Mouse (Mus musculus): Measurements from ENCODE around the gene Col9a1.

Col9a1 gene

DNA sequence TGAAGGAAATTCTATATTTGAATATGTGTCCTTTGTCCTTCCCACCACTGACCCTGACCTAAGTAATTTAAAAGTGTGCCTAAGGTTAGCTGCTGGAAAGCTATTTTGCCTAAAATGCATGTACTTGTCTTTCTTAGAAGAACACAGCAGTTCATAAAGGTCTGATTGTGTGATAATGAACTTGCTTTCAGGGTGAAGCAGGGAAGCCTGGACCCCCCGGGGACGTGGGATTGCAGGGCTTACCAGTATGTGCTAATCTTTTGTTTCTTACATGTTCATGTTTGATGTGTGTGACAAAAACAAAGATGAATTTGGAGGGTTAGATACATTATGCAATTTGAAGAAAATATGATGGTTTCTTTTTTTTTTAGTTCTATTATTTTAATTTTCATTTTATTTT, 44.8 kb downstream of the Col9a1 start:
- no peak for DNase-seq (ENCODE audit: low read depth, low spot score)

DNA sequence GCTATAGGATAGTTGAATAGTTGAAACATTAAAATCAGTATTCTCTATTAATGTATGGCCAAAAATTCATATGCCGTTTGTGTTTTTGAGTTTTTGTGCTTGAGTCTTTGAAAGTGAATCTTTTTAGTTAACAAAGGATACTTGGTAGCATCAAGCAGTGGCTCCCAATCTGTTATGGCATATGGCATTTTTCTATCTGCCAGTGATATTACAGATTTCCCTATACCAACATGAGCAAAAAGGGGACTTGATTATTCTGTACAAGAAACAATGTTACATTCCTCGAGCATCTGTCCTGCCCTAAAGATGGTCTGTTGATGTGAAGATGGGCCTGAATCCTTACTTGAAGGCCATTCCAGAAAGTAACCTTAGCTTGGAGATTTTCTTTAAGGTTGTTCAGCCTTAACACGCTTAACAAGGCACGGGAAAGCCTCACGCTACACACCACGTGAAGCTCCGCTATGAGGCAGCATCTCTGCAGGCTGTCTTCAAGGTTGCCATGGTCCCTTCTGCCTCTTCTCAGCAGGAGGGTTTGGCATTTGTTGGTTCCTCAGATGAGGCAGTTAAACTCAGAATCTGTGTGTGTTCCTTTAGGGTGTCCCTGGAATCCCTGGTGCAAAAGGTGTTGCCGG, 45.7 kb downstream of the Col9a1 start:
- no peak for DNase-seq (ENCODE audit: low read depth, low spot score)

DNA sequence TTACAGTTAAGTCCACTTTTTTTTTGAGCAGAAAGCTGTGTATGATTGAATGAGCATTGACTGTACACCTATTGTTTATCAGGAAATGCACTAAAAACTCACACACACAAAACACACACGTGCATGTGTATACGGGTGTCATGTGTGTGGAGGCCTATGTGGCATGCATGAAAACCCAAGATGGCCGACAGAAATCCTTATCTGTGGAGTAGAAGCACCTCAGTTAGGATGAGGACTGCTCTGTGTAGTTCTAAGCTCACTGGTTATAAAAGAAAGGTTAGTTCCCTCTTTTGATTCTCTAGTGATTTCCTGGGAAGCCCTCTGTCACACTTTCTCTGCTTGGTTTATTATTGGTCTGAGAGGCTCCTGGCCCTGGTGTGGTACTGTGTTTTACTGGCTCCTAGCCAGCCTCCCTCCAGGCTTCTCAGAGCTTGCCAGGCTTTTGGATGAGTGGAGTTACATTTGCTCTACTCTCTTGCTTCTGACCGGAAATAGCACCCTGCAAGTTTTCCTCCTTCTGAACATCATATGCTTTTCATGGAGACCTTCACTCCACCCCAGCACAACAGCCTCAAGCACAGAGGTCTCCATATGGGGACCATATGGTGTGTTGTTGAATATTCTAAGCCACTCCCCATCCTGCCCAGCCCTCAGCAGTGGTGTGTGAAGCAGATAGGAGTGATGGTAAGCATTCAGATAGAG, 48.6 kb downstream of the Col9a1 start:
- no peak for DNase-seq (ENCODE audit: low read depth, low spot score)

DNA sequence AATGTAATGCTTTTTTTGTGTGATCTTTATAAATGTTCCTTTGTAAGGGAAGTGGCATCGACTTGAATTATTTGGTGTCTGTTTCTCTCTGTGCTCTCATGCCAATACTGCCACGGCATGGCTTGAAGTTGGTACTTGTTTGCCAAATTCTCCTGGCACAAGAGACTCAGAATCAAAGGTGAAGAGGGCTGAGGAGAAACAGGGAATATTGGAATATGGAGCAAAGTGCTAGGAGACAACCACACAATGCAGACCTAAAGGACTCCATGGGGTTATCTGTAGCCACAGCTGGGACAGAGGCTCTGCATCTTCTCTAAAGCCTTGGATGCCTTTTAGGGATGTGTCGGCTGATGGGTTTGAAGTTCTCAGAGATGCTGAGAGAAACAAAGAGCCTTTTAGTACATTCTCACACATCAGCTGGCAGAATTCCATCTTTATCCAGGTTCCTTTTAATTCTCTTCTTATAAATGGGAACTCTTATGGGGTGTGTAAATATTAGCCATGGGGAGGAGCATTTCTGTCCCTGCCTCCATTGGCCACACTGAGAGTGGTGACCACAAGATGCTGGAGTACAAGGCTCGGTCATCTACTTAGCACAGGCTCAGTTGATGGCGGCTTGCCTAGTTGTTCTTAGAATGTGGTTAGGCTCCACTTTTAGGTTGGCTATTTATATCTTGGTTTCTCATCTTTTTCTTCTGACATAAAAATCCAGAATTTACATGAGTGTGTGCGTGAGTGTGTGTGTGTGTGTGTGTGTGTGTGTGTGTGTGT, 49.7 kb downstream of the Col9a1 start:
- DNase-seq (ENCODE audit: low read depth, low spot score) = no peak

DNA sequence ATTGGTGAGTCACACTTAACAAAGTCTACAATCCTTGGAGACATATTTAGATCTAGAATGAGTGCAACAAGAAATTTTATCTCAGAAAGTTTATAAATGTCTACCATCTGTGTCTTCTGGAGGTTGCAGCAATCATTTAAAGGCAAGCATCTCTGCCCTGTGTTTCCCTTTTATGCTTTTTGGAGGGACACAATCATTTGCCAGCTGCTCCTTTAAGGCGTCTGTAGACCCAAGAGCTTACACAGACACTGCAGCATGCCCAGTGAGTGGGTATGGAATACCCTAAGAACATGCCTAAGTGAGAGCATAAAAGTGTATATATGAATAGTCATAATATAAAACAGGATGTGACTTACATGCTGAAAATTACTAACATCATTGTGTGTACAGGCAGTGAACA, 52.1 kb downstream of the Col9a1 start:
- no peak for DNase-seq (ENCODE audit: low read depth, low spot score)

DNA sequence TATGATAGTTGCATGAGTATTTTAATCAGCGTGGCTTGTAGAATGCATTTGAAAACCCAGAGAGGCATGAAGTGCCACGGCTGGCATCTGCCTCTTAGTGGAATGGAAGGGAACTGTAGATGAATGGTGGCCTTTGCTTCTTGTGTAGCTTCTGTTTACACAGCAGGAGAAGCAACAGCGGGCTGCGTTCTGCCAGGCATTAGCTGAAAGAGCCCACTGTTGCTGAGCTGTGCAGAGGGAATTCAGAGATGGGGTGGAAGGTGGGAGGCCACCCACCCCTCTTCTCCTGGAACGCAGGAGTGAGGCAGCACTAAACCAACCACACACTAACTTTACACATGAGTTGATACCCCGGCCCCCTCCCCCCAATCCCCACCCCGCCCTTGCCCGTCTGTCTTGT, 53.0 kb downstream of the Col9a1 start:
- DNase-seq (ENCODE audit: low read depth, low spot score) = no peak

DNA sequence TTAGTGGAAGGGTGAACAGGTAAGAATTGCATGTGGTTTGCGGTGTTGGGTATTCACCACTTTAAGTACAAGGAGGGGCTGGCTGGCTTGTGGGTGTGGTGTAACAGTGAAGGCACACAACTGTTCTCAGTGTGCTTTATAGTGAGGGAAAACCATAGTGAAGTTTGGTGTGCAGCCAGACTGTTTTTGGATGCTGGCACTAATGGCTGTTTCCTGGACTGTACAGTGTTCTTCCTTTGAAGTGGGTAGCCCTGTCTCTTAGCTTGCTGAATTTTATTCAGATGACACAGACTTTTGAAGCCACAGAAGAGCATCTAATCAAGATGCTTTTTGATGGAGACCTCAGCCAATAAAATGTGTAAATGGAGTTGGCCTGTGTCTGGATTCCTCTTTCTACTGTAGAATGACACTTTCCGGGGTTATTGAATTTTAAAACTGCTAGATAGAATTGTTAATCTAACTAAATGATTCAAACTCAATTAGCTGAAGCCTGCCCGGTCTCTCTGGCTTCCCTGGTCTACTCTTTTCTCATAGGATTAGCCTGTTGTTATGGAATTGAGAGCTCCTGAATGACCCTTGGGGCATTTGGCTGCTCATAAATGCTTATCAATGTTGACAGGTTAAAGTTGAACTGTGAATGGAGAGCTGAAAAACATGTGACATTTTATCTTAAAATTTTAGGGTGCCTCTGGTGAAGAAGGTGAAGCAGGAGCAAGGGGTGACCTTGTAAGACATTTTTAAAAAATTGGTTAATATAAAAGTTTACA, 54.3 kb downstream of the Col9a1 start:
- DNase-seq (ENCODE audit: low read depth, low spot score) = no peak

DNA sequence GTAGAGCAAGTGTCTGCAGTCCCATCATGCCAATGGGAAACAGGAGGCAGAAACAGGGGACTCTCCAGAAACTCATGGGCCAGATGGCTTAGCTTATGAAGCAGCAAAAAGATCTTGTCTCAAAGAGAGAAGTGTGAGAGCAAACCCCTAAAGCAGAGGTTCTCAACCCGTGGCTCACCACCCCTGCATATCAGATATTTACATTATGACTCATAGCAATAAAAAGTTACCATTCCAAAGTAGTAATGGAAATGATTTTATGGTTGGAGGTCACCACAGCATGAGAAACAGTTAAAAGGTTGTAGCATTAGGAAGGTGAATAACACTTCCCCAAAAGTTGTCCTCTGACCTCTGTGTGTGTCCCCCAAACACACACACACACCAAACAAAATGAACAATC, 58.9 kb downstream of the Col9a1 start:
- DNase-seq (ENCODE audit: low read depth, low spot score) = no peak

DNA sequence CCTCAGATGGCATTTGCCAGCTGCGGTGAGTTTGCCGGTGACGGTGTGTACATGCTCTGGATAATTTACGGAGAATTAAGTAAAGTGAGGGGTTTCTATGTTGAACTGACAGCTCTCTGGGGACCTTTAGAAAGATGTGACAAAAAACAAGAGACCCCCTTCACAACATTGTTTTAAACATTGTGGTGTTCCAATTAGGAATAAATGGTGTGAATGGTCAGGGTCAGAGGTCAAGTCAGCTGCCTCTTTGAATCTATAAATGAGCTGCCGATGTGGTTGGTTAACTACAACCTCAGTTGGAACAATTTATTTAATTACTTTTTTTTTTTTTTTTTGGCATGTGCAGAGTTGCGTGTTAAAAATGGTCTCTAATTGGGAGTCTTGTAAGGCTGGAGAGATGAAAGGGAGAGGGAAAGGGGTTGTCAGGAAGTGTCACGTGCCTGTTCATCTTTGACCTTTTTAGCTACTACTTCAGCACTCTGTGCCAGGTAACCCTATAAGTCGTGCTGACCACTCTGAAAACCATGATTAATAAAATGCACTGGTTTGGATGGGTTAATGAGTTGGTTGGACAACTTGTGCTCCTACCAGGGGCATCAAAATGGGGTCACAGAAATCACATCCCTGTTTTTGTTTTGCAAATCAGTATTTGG, 62.8 kb downstream of the Col9a1 start:
- no peak for DNase-seq (ENCODE audit: low read depth, low spot score)

DNA sequence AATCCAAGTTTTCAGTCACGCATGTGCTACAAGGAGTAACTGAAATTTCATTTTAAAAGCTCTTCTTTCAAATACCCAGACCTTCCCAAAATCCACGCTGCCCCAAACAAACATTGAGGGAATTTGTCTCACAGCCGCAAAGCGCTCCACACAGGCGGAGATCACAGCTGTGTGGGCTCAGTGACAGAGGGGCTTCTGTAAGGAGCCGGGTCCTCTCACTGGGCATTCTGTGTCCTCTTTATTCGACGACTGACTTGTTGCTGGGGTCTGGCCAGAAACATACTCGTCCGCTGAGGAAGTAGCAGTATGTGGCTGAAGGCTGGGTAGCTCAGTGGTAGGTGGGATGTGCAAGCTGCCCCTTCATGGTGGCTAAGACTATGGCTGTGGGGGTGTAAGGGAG, 67.5 kb downstream of the Col9a1 start:
- no peak for DNase-seq (ENCODE audit: low read depth, low spot score)

DNA sequence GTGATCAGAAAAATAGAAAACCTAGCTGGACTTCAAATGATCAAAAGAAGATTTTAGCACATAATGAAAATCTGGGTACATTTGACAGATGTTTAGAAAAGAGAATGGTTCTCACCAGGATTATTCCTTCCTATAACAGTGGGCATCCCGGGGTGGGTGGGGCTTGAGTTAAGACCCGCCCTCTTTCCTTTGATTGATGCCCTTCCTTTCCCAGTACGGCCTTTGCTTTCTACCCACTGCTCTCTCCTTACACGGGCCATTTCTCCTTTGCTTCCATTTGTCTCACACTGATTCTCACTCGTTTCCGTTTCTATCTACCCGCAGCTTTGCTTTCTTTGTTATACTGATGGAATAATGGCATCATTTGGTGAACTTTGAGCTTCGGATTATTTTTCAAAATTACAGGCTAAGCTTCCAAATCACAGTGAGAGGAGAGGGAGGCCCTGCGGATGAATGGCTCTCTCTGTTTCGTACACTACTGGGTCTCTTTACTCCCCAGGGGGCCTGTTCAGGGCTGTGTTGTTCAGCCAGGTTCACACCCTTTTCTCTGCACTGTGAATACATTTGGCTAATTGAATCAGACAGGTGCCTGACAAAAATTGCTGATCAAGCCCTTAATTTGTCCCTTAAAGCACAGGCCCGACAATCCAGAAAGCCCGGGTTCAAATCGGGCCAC, 68.4 kb downstream of the Col9a1 start:
- DNase-seq (ENCODE audit: low read depth, low spot score) = no peak

DNA sequence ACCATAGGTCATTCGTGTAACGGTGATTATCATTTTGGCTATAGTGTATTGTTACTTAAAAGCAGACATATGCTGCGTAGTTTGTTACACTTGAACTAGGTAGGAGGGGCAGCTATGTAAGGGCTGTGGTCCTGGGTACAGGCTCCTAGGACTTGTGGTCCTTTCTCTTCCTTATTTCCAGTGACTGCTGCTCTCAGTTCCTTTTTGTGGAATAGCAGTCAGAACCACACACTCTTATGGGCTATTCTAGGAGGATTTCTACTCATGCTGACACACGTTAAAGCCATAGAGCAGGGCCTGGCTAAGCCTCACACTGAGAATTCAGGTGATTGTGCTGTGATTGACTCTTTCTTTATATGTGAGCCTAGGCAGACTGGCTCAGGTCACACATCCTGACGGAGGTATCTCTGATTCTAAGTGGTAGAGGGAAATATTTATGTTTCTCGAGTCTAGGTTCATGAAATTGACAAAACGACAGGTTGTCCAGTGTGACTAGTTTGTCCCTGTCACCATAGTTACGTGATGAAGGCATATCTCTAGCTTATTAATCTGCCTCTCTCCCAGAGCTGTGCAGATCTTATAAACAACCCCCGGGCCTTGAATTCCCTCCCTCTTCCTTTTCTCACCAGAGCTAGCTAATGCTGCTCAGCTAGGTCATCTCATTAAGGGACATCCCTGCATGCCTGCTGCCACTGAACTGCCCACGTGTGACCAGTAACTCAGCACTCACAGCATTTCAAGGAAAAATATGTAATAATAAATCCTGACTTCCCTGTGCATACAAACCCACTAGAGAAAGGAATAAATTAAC, 71.1 kb downstream of the Col9a1 start:
- no peak for DNase-seq (ENCODE audit: low read depth, low spot score)

DNA sequence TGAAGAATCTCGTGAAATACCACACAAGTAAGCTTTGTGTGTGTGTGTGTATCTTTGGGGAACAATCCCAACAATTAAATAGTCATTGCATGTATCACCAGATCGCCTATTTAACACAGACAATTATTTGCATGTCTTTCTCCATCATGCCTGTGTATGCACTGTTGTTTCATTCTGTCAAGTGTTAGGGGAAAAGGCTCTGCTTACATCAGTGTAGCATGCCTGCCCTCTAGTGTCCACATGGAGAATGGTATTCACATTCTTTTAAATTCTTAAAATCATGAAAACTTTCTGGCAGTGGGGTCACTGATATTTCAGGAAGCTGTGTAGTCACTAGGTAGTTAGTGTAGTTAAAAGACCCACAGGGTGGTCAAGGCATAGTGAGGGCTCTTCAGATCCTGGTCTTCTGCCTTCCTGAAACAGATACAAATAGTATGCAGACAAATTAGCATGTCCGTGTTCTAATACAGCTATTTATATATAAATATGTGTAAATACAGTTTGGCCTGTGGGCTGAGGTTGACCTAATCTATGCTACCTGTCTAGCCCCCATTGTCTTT, 71.8 kb downstream of the Col9a1 start:
- no peak for DNase-seq (ENCODE audit: low read depth, low spot score)

DNA sequence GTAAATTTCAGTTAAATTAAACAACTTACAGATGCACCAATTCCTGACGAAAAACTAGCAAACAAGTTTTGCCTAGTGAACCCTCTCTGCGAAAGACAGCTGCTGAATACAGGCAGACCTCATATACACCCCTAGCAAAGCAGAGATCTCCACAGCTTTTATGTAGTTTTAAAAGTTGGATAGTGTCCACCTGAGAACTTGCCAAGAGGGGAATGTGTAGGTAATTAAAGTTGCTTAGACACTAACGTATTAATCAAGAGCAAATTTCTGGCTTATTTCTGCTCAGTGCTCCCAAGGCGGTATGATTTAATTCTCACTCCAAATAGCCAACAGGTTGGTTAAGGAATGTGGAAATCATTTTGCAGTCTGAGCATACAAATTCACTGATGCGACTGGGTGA, 80.6 kb downstream of the Col9a1 start:
- DNase-seq (ENCODE audit: low read depth, low spot score) = no peak

DNA sequence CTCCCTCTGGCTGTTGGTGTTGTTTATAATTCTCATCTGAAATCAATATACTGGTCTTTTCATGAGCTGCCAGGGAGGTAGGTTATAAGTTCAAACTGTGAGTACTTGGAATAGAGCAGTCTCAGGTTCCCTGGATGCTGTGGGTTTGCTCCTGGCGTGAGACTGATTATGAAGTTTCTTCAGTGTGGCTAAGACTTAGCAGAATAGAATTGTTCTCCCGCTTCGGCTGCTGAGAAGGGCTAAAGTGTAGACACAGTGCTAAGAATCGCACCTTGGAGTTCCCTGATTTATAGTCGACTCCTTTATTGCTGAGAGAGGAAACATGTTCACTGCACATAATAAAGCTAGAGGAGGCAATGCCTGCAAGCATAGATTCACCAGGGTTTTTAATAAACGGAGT, 82.0 kb downstream of the Col9a1 start:
- no peak for DNase-seq (ENCODE audit: low read depth, low spot score)

DNA sequence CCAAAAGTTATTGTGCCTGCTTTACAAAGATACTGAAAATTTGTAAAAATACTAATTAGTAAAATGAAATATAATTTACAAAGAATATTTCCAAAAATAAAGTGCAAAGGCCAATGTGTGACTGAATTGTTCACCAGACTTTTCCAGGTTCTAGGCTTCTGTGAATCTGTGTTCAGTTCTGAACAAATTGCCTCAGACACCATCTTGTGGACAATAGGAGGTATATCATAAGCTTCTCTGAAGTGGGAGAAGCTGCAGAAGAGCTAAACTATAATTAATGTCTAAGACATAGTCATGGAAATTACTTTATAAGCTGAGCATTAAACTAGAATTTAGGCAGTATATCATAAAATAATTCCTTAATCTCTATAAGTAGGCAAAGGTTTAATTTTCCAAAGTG, 83.8 kb downstream of the Col9a1 start:
- no peak for DNase-seq (ENCODE audit: low read depth, low spot score)

DNA sequence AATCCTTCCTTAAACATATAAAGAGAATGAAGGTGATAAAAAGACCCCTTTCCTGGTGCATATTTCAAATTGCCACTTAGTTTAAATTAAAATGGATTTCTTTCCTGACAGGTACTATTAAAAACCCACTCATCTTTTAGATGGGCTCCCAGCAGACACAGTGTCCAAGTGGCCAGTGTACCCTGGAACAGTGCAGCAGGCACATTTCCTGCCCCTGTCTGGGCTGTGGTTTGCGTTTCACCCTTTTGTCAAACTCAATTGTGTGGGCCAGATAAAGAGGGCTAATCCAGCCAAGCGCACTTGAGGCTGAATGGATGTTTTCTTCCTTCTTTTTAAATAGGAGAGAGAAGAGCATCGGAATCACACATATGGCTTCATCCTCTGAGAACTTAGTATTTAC, 89.6 kb downstream of the Col9a1 start:
- DNase-seq (ENCODE audit: low read depth, low spot score) = no peak

DNA sequence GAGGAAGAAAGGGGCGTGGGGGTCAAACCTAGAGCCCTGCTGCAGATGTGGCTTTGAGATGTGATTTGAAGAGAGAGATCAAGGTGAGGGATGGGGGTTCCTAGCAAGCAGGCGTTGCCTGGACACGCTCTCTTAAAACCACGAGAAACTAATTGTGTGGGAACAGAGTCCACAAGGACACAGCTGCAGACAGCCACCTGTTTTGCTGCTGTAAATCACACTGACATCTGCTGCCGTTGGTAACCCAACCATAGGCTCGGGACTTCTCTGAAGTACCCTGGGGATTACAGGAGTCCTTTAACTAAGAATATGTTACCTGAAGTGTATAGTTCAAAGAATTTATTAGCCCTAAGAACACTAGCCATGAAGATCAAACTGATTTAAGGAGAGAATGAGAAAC, 109.0 kb downstream of the Col9a1 start:
- DNase-seq (ENCODE audit: low read depth, low spot score) = no peak

DNA sequence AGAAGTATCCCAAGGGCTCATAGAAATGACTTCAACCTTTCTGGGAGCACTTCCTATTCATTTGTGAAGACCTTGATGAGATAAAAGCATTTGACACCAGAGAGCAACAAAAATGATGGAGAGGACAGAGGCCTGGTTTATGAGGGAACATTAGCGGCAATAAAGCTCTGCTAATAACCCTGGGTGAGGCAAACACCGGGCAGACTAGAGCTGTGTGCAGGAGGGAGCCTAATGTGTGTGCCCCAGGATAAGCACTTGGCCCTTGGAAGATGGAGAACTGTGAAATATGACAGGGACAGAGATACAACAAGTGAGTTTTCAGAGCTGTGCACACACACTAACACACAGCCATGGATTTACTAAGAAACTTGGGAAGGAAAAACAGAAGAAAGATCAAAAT, 115.1 kb downstream of the Col9a1 start:
- no peak for DNase-seq (ENCODE audit: low read depth, low spot score)
